Comparison of ENCODE assay signal across 9 mouse cellular contexts in the genomic region with DNA sequence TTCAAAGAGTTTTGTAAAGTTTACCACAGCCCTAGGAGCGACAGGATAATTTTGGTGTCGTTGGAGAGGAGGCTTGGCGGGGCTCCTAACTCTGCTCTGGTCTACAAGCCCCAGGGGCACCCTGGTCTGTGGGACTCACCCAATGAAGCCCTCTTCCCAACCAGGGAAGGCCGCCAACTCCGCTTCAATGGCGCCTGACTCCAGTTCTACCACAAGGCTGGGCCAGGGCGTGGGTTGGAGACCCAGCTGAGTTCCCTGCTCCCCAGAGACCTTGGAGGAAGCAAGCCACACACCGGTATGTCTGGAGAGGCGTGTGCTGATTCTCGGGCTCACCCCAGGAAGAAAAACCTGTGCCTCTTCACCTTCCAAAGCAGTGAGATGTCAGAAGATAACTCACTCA.
DNase-seq lines count a peak whose midpoint lies in the region; ATAC-seq lines count a peak whose summit lies in the region.
"Had no signal": no experiment of that assay in that cellular context is flagged by ENCODE, and none has a peak within 500 bp of the region (broad histone marks: within the 10 kb centered on the region; RNA-seq: fewer than 3 reads in every experiment).

No protein-coding gene starts in this region.

- peaks cover 13% of the 10 kb centered on the region for H3K9me3 ChIP-seq in erythroblast, embryonic 14.5 days (ENCODE audit: control insufficient read depth, low read length)

- DNase-seq in 3134 (ENCODE audit: extremely low read depth, insufficient read length, low spot score) = peak; percentile 79
- peak; percentile 38 for DNase-seq in gastrocnemius, postnatal 14 days
- peak; percentile 45 for DNase-seq in kidney, postnatal 14 days
- no peak for DNase-seq in ovary, postnatal 14 days (ENCODE audit: low spot score)
- DNase-seq in left cerebral cortex, adult 11 months (ENCODE audit: low spot score) = no peak
- DNase-seq in adrenal gland, postnatal 4 days (ENCODE audit: low spot score in 2 of 2) = no peak
- DNase-seq: cerebellum, adult 18-20 months had no signal

- H3K4me3 ChIP-seq in erythroblast, embryonic 14.5 days (replicated peaks) = peak overlapping the region; percentile 44

- H3K36me3 ChIP-seq in erythroblast, embryonic 14.5 days (ENCODE audit: control insufficient read depth) = peaks cover 21% of the 10 kb centered on the region

- no peaks in the 10 kb centered on the region for H3K27me3 ChIP-seq in erythroblast, embryonic 14.5 days (ENCODE audit: control insufficient read depth)

- ATAC-seq in erythroblast, adult 5-6 weeks (replicated peaks; ENCODE audit: low FRiP score, poor library complexity, severe bottlenecking) = no peak

- H3K4me1 ChIP-seq in erythroblast, embryonic 14.5 days (ENCODE audit: control insufficient read depth) = peaks cover 72% of the 10 kb centered on the region

- intact Hi-C loops in gastrocnemius, postnatal 14 days (cut with DNase I; ENCODE audit: low total_unique reads) = loop anchor here (10.0 kb wide), 1 partner anchor 121 kb away; no protein-coding TSS in a partner anchor

Comparison
In these comparisons a context has a peak if more than half of its experiments do, and no peak if none do; other contexts are left out.
1. DNase-seq: peak in 3134 (single experiment), gastrocnemius, postnatal 14 days (single experiment) and kidney, postnatal 14 days (single experiment); none in ovary, postnatal 14 days (single experiment), left cerebral cortex, adult 11 months (single experiment) and adrenal gland, postnatal 4 days (0 of 2).